Mouse (Mus musculus) 3T3-L1 (cell line): ENCODE measurements around the gene Eif4a3.

Experiments
- DNase-seq: peaks from one replicate; pipeline ENCODE4 v3.0.0-alpha.2; 2015; ENCODE audit warnings: low read depth, low spot score

Gene Eif4a3

GRCm38 (mm10) chr11:119299391-119300245 is at the start of gene Eif4a3:
Gene Eif4a3 (minus strand): TSS chr11:119300089.
- DNase-seq, result peak; percentile 95

GRCm38 (mm10) chr11:119347125-119347524 is 47.2 kb upstream of the Eif4a3 start:
- DNase-seq, result no peak

GRCm38 (mm10) chr11:119344865-119345264 is 45.0 kb upstream of the Eif4a3 start:
- peak; percentile 15 for DNase-seq

GRCm38 (mm10) chr11:119344178-119344577 is 44.3 kb upstream of the Eif4a3 start:
- no peak for DNase-seq

- DNase-seq, result peak; percentile 93
Observed at GRCm38 (mm10) chr11:119339637-119340036, 39.7 kb upstream of the Eif4a3 start.

GRCm38 (mm10) chr11:119339179-119339578 is 39.3 kb upstream of the Eif4a3 start:
- peak; percentile 25 for DNase-seq

GRCm38 (mm10) chr11:119338271-119339059 is 38.6 kb upstream of the Eif4a3 start:
- DNase-seq, result peak; percentile 62

- no peak for DNase-seq
Observed at GRCm38 (mm10) chr11:119331970-119332369, 32.1 kb upstream of the Eif4a3 start.

GRCm38 (mm10) chr11:119330592-119330991 is 30.7 kb upstream of the Eif4a3 start:
- DNase-seq, result peak; percentile 45

- peak; percentile 16 for DNase-seq
Observed at GRCm38 (mm10) chr11:119325068-119325467, 25.2 kb upstream of the Eif4a3 start.

GRCm38 (mm10) chr11:119322521-119322920 is 22.6 kb upstream of the Eif4a3 start:
- no peak for DNase-seq

GRCm38 (mm10) chr11:119316720-119317119 is 16.8 kb upstream of the Eif4a3 start:
- DNase-seq, result peak; percentile 68

- no peak for DNase-seq
Observed at GRCm38 (mm10) chr11:119314252-119314936, 14.5 kb upstream of the Eif4a3 start.

GRCm38 (mm10) chr11:119310621-119311020 is 10.7 kb upstream of the Eif4a3 start:
- no peak for DNase-seq

- no peak for DNase-seq
Observed at GRCm38 (mm10) chr11:119307916-119308315, 8.0 kb upstream of the Eif4a3 start.

- no peak for DNase-seq
Observed at GRCm38 (mm10) chr11:119307658-119307867, 7.7 kb upstream of the Eif4a3 start, which contains the start of gene Card14. Gene Card14 (plus strand): TSS chr11:119307768.

GRCm38 (mm10) chr11:119306762-119307657 is 7.1 kb upstream of the Eif4a3 start:
- DNase-seq, result no peak

- DNase-seq, result peak; percentile 85
Observed at GRCm38 (mm10) chr11:119304904-119305712, 5.2 kb upstream of the Eif4a3 start.

- DNase-seq, result peak; percentile 42
Observed at GRCm38 (mm10) chr11:119300986-119301385, 1.1 kb upstream of the Eif4a3 start.

GRCm38 (mm10) chr11:119300246-119300935 is 502 bp upstream of the Eif4a3 start:
- peak; percentile 77 for DNase-seq
